22 mouse cellular contexts compared by ENCODE assay signal in genomic region chr13:24463767-24464166, GRCm38 (mm10).
"Had no signal": no experiment of that assay in that cellular context is flagged by ENCODE, and none has a peak within 500 bp of the region (broad histone marks: within the 10 kb centered on the region; RNA-seq: fewer than 3 reads in every experiment).

No protein-coding gene starts in this region.

- H3K9me3 ChIP-seq: liver, embryonic 15.5 days; lung, embryonic 15.5 days; midbrain, embryonic 10.5 days; midbrain, embryonic 12.5 days; neural tube, embryonic 13.5 days; neural tube, embryonic 15.5 days; stomach, embryonic 15.5 days had no signal

- H3K27me3 ChIP-seq: liver, embryonic 15.5 days; lung, embryonic 15.5 days; midbrain, embryonic 12.5 days; neural tube, embryonic 13.5 days; neural tube, embryonic 15.5 days; stomach, embryonic 15.5 days had no signal

- DNase-seq: liver, postnatal 0 days; lung, adult 2 months; lung, postnatal 14 days; lung, postnatal 36 days; midbrain, embryonic 14.5 days; retina, postnatal 1 day; right cerebral cortex, adult 18-20 months; right cerebral cortex, postnatal 25 days; thymus, adult 2 months; thymus, postnatal 25 days had no signal

- ATAC-seq: liver, postnatal 0 days; lung, postnatal 0 days; midbrain, embryonic 16.5 days had no signal

- H3K36me3 ChIP-seq: liver, embryonic 15.5 days; lung, embryonic 15.5 days; midbrain, embryonic 10.5 days; midbrain, embryonic 12.5 days; neural tube, embryonic 13.5 days; neural tube, embryonic 15.5 days; stomach, embryonic 15.5 days had no signal

- H3K27ac ChIP-seq: liver, embryonic 15.5 days; lung, embryonic 15.5 days; macrophage; midbrain, embryonic 10.5 days; midbrain, embryonic 12.5 days; neural tube, embryonic 13.5 days; neural tube, embryonic 15.5 days; stomach, embryonic 15.5 days; stomach, postnatal 0 days had no signal

- H3K4me2 ChIP-seq: liver, embryonic 15.5 days; lung, embryonic 15.5 days; midbrain, embryonic 12.5 days; neural tube, embryonic 13.5 days; neural tube, embryonic 15.5 days; stomach, embryonic 15.5 days had no signal

- H3K4me3 ChIP-seq: liver, embryonic 15.5 days; lung, embryonic 15.5 days; midbrain, embryonic 10.5 days; midbrain, embryonic 12.5 days; myocyte; neural tube, embryonic 13.5 days; neural tube, embryonic 15.5 days; stomach, embryonic 15.5 days had no signal

- H3K4me1 ChIP-seq: lung, embryonic 15.5 days; midbrain, embryonic 12.5 days; neural tube, embryonic 13.5 days; neural tube, embryonic 15.5 days; stomach, embryonic 15.5 days had no signal

- H3K9ac ChIP-seq: liver, embryonic 15.5 days; liver, postnatal 0 days; lung, embryonic 15.5 days; midbrain, embryonic 12.5 days; neural tube, embryonic 13.5 days; neural tube, embryonic 15.5 days; stomach, embryonic 15.5 days had no signal
